Mouse (Mus musculus) left cerebral cortex, postnatal 4 days (tissue): ENCODE results near the gene C8g. TPM values are rescaled to one million over a fixed set of nuclear protein-coding genes. Genes with fewer than 3 reads are reported as not detected.

Experiments used
- DNase-seq: peaks from one replicate; pipeline ENCODE4 v3.0.0-alpha.2; 2022
- intact Hi-C: fragments of 180-260 bp; cut with DNase I; formaldehyde crosslinking; loops from one replicate; pipeline ENCODE4 v1.15.1; 2025
- total RNA-seq, 2 experiments: library from RNA; stranded (reverse); gene quantifications; 2 replicates each; pipeline ENCODE4 v1.2.3; 2021

The C8g gene
- total RNA-seq, 2 experiments from 2014 or later = 0.98 to 1.3 TPM

DNA sequence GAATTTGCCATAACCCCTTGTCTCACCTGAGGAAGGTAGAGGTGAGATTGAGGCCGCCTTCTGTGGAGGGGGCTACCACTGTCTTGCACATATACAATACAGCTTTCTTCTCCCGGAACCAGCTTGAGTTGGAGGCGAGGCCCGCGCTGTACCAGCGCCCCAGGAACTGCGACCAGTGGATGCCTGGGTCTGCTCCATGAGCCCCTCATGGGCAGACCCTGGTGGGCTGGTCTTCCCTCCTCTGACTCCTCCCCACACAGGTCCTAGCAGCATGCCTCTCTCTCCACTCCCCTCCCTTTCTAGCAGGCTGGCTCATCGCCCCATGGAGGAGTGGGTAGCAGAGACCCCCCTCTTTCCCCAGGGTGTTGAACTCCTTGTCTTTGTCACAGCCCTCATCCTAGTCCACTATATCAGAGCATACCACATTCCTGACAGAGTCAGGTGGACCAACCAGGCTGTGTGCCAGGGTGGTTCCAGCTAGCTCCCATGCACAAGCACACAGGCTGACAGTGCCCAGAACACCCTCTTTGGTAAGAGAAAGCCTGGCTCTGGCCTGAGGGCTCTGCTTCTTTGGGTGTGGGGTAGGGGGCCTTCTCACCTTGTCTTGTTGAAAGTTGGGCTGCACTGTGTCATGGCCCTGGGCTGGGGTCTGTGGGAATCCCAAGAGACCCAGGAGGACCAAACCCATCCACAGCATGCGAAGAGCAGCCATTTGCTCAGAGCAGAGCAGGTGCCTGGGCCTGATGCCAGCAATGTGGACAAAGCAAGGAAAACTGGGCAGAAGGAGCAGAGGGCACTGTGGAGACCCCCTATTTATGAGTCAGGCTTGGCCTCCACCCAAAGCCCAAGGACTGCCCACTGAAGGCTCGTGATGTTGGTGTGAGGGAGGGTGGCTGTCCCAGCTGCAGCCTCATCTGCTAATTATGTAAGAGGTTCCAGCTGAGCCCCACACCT lies 32.3 kb downstream of the C8g start:
- intact Hi-C loops = no loop called here
- DNase-seq = peak; percentile 89

DNA sequence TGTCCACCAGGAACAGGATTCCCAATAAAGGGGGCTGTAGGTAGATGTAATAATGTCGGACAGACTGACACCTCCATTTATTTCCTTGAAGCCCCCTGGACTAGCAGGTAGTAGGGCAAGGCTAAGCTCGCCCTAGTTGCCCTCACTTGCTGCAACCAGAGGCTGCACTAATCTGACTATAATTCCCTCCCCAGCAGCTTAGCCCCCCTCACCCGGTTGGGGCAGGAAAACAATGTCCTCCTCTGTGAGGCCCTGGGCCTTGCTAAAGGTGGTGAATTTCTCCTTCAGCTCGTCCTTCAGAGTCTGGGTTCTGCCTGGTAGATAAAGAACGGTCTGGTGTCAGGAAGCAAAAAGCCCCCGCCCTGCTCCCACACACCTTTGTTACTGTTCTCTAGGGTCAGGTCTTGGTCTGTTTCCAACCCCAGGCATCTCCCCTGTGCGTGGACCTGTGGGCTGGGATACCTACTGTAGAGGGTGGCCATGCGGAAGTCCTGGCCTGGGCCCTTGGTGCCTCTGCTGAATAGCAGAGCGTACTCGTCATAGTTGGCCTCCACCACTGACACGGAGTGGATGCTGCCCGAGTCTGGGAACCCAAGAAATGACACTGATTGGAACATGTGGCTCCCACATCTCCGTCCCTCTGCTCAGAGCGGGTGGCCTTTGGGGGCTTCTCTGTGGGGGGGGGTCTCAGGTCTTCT lies 33.8 kb downstream of the C8g start:
- intact Hi-C loops = no loop called here
- DNase-seq = no peak

DNA sequence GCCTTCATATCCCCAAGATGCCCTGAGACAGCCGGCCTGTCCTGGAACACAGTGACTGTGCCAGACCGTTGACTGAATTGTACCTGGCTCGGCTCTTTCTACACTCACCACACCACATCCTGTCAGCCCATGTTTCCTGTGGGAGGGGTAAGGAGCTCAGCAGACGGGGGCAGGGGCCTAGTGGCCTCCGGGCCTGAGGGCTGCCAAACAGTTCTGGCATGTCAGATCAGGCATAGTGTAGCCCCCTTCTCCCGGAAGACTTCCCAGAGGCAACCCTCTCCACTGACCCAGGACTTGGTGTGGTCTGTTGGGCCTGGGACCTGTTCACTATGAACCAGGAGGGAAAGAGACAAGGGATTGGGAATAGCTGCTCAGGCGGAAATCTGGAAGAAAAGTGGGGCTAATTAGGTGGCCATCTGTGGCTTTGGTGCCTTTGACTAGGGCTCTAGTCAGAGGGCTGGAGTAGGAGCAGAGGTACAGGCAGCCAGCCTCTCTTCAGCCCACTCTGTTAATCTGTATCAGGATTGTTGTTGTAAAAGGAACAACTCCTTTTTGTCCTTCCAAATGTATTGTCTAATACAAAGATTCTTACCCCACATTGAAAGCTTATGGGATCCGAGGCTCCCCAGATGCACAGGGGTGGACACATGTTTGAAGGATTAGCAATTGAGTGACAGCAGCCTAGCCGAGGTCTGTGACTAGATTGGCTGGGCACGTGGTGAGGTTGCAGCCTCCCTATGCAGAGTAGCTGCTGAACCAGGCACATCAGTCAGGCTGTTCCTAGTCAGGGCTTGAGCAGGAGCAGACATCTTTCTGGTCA lies 35.5 kb downstream of the C8g start:
- intact Hi-C loops = no loop called here
- no peak for DNase-seq

DNA sequence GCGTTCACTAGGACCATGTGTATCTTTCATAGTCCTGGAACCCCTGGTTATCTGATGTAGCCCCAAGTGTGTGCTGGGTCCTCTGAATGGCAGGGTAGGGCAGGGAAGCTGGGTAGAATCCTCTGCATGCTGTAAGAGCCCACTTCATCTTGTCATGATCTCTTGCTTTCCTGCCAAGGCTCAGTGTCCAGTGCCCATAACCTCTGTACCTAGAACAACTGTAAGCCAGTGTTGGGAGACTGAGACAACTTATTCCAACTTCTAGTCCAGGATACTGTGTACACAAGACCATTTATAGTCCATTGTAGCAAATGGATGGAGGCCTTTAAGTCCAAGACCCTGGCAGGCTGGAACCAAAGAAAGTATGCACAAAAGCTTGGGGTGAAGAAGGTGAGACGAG lies 36.3 kb downstream of the C8g start:
- intact Hi-C loops = no loop called here
- DNase-seq = no peak

DNA sequence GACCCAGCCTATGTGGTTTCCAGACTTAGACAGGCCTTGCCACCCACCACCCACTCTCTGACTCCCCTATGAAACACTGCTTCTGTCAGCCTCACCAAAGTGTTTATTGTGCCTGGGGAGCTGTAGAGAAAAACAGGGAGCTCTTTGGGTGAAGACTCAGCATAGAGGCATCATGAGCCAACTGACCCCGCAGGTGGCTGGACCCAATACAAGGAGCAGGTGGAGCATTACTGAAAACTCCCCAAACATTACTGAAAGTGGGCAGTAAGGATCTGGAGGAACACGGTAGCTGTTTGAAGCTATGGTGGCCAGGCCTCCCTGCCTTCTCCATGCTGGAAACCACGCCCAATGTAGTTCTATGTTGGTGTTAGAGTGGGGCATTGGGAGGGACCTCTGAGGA lies 37.9 kb downstream of the C8g start:
- intact Hi-C loops = no loop called here
- DNase-seq = no peak

DNA sequence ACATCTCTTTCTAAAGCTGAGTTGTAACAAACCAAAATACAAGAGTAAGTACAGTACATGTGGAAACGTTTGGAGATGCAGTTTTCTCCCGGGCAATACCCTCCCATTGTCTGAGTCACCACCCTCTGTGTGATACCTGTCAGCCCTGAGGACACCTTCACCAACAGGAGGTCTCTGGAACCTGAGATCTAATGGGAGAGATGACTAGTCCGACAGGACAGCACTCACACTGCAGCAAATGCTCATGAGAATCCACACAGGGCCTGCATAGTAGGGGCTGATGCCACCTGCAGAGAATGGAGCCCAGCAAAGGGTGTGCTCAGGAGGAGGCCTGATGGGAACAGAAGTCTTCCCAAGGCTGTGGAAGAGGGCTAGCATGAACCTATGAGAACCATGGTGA lies 40.1 kb downstream of the C8g start:
- intact Hi-C loops = no loop called here
- DNase-seq = no peak

DNA sequence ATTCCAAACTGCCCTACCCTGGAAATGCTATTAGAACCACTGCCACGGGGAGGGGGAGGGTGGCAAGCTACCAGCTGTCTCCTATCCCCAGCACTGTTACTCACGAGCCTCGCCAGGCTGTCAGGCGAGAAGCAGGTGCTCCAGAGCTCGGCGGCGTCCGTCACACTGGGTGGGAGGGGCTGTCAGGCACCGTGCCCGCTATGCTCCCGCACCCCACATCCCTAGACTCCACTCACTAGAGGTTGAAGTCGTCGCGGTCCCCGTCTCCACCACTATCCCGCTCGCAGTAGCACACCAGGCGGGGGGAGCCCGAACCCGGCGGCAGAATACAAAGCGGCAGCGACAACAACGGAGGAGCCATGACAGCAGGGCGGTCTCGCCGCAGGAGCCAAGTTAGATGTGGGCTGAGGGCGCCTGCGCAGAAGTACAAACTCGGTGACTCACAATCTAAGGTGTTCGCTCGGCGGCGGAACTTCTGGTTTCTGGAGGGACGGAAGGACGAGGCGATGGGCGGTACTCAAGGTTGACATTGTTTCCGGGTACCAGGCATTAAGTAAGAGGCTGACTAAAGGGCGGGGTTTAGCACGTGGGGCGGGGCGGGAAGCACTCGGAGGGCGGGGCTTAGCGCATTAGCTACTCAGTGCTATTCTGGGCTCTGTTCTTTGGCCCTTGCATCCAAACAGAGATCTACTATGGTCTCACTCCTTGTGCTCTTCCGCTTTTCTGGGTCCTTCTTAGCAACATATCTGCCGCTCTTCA lies 40.8 kb downstream of the C8g start, which contains the start of gene Paxx:
TSS of gene Paxx (minus strand) at position 544 of the 759 bp plus-strand sequence.
- intact Hi-C loops = no loop called here

DNA sequence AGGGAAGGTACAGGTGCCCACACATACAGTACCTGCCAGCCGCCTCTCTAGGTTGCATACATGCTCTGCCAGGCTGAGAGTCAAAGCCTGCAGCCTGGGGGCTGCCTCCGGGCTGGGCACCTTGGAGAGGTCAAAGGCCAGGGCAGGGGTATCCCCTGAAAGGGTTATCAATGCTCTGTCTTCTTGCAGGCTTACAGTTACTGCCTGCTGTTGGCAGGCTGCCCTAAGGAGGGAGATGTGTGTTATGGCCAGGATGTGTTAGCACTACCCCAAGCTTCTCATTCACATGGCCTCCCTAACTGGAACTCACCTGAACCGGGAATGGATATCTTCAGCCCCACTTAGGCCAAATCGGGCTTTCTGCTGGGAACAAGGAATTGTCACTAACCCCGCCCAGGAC lies 41.4 kb downstream of the C8g start:
- intact Hi-C loops = no loop called here
- peak; percentile 56 for DNase-seq

More for the DNA sequence above, 40.8 kb downstream of the C8g start, which contains the start of gene Paxx:
- peak; percentile 92 for DNase-seq

DNA sequence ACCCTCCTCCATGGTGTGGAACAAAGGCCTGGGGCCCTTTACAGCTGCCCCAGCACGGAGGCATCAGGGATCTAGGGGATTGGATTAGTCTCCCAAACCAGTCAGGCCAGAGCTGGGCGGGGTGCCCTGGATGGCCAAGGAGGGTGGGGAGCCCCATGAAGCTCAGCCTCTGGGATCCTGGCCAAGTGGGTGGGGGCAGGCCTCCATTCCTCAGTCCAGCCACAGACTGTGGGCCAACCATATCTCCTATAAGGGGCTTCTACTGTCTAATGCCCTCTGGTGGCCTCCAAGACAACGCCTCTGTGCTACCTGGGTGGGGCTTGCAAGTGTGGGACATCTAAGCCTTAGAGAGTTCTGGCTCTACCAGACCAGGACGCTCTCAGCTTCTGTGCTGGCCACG lies 42.6 kb downstream of the C8g start:
- peak; percentile 51 for DNase-seq
- intact Hi-C loops = no loop called here

DNA sequence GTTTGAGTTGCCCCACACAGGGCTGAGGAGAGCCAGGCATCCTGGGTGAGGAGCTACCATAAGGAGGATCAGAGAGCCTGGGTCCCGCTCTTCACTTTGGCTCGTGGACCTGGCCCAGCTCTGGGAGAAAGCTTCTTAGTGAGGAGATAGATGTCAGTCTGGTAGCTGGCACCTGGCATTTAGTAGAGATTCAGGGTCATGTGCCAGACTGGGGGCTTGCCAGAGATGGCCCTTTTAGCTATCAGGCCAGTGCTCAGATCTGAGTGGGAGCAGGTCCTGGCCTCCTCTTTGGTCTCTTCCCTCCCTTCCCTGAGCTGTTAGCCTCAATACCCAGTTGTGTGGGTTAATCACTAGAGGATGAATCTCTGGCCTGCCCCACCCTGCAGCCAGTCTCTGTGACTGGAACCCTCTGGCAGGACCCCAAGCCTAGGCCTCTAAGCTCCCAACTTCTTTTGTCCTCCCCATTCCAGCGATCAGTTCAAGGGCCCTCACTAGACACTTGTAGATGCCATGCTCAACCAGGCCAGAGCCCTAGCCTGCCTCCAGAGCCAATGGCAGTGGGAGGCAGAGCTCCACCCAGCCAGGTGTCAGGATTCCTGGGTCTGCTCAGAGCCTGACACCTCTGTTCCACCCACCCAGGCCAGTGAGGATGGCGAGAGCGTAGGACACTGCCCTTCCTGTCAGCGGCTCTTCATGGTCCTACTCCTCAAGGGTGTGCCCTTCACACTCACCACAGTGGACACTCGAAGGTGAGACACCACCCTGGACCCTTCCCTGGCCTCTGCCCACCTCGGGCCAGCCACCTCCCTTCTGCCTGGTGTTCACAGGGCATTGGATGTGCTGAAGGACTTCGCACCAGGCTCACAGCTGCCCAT lies 44.3 kb downstream of the C8g start:
- intact Hi-C loops = no loop called here
- no peak for DNase-seq

DNA sequence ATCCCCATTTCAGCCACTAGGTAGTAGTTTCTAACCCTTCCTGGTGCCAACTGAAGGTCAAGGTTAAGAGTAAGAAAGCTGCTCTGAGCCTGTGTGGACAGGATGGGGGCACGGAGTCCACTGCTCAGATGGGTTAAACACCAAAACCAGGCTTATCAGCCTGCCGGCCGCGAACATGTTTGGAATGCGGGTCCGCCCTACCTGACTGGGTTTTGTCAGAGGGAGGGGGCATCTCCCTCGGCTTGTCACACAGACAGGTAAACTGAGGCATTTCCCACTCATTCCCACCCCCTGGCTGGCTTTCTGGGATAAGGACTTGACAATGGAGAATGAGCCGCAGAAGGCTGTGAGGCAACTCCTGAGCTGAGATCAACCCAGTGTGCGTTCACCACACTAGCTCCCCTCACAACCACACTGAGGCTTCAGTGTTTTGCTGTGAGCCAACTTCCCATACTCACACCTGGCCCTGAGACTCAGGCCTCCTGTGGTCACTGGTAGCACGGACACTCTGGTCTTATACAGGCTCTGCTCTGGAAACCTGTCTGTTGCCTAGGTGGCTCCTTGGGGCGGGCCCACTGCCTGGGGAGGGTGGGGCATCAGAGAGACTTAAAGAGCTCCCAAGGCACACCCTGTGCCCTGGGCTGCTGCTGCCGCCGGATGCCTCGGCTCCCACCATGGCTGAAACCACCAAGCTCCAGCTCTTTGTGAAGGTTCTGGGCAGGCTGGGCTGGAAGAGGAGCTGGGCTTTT lies 45.1 kb downstream of the C8g start, which contains the start of gene Clic3:
TSS of gene Clic3 (plus strand) at position 634 of the 749 bp plus-strand sequence.
- DNase-seq = no peak
- intact Hi-C loops = no loop called here

DNA sequence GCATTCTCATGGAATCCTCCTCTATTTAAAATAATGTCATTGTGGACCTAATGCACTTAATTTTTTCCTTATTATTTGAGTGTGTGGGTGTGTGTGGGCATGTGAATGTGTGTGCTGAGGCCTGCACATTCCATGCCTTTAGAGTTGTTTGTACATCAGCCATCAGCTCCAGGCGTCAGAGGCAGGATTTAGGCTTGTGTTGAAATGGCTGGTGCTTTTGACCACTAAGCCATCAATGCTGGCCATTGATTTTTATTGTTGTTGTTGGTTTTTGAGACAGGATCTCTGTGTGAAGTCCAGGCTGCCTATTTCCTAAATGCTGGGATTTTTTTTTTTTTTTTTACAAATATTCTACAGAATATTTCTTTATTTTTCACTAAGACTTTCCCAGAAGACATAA lies 48.6 kb downstream of the C8g start:
- intact Hi-C loops = no loop called here
- DNase-seq = no peak

DNA sequence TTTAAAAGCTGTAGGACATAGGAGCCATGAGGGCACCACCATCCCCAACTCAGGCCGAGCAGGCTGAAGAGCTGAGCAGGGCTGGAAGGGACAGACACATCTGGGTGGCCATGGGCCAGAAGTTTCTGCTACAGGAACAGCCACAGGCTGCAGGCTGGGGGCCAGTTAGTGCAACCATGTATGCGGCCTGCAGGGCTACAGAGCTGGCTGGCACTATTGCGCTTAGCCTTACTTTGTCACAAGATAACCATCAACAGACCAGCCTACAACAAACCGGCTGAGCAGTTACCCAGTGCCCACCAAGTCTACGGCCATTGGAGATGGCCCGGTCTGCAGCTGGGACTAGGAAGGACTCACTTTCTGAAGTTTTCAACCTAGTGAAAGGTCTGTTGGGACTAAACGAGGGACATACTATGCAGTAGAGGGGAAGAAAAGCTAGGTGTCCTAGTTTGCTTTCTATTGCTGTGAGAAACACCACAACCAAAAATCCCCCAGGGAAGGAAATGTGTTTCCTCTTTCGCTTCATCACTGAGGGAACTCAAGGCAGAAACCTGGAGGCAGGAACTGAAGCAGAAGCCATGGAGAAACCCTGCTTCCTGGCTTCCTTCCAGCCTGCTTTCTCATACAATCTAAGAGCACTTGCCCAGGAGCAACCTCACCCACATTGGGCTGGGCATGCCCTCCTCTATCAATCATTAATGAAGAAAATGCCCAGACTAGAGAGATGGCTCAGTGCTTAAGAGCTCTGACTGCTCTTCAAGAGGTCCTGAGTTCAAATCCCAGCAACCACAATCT lies 50.5 kb downstream of the C8g start:
- intact Hi-C loops = no loop called here
- DNase-seq = no peak

Other genes with a start within 250 kb of the C8g start
- 10 to 100 TPM; 26.4 to 26.8 TPM for gene Tmem203, start 246.3 kb downstream of the C8g start, total RNA-seq
- gene Tprn, start 239.1 kb downstream of the C8g start, total RNA-seq = 10 to 100 TPM; 15.4 to 16.2 TPM
- 10 to 100 TPM; 72.3 to 75.7 TPM for gene Ssna1, start 229.3 kb downstream of the C8g start, total RNA-seq
- 100 to 1,000 TPM; 108 to 121 TPM for gene Anapc2, start 229.2 kb downstream of the C8g start, total RNA-seq
- not detected for gene Tmem210, start 213.6 kb downstream of the C8g start, total RNA-seq
- not detected for gene Lrrc26, start 211.8 kb downstream of the C8g start, total RNA-seq
- 100 to 1,000 TPM; 163 to 186 TPM for gene Grin1, start 182.5 kb downstream of the C8g start, total RNA-seq
- gene Man1b1, start 169.4 kb downstream of the C8g start, total RNA-seq = 10 to 100 TPM; 51.0 to 61.3 TPM
- gene Dpp7, start 145.4 kb downstream of the C8g start, total RNA-seq = 10 to 100 TPM; 23.0 to 27.3 TPM
- 1 to 10 TPM; 6.5 to 7.3 TPM for gene Uap1l1, start 136.0 kb downstream of the C8g start, total RNA-seq
- gene Sapcd2, start 129.4 kb downstream of the C8g start, total RNA-seq = 10 to 100 TPM; 11.7 to 11.8 TPM
- 1 to 10 TPM; 6.8 to 7.2 TPM for gene Entpd2, start 105.8 kb downstream of the C8g start, total RNA-seq
- gene Npdc1, start 102.4 kb downstream of the C8g start, total RNA-seq = 100 to 1,000 TPM; 478 to 490 TPM
- gene Fut7, start 78.5 kb downstream of the C8g start, total RNA-seq = under 1 TPM in 1 of 2 experiments, not detected in 1; 0.16 TPM
- gene Abca2, start 73.0 kb downstream of the C8g start, total RNA-seq = 10 to 100 TPM; 78.4 to 99.2 TPM
- under 1 TPM in 1 of 2 experiments, not detected in 1; 0.52 TPM for gene Clic3, start 44.9 kb downstream of the C8g start, total RNA-seq
- 10 to 100 TPM; 83.1 to 92.4 TPM for gene Paxx, start 40.6 kb downstream of the C8g start, total RNA-seq
- 100 to 1,000 TPM; 665 to 881 TPM for gene Ptgds, start 31.7 kb downstream of the C8g start, total RNA-seq
- not detected for gene Lcn12, start 7.8 kb downstream of the C8g start, total RNA-seq
- 100 to 1,000 TPM; 117 TPM for gene Fbxw5, start 969 bp downstream of the C8g start, total RNA-seq
- gene Traf2, start 45.2 kb upstream of the C8g start, total RNA-seq = 1 to 10 TPM; 7.5 to 8.6 TPM
- gene Edf1, start 56.1 kb upstream of the C8g start, total RNA-seq = 100 to 1,000 TPM; 154 to 155 TPM
- gene Mamdc4, start 73.1 kb upstream of the C8g start, total RNA-seq = 1 to 10 TPM; 1.8 to 2.9 TPM
- 10 to 100 TPM; 77.1 to 79.5 TPM for gene Phpt1, start 73.5 kb upstream of the C8g start, total RNA-seq
- 10 to 100 TPM; 49.0 to 59.4 TPM for gene Ajm1, start 80.0 kb upstream of the C8g start, total RNA-seq
- 10 to 100 TPM; 85.9 to 87.1 TPM for gene Rabl6, start 106.8 kb upstream of the C8g start, total RNA-seq
- gene Ccdc183, start 116.0 kb upstream of the C8g start, total RNA-seq = not detected
- 10 to 100 TPM; 21.7 to 27.1 TPM for gene Tmem141, start 120.3 kb upstream of the C8g start, total RNA-seq
- 1 to 10 TPM; 1.0 to 1.6 TPM for gene Fcna, start 126.3 kb upstream of the C8g start, total RNA-seq
- gene Lcn8, start 151.4 kb upstream of the C8g start, total RNA-seq = not detected
- gene Lcn5, start 156.2 kb upstream of the C8g start, total RNA-seq = not detected
- not detected for gene Lcn6, start 175.1 kb upstream of the C8g start, total RNA-seq
- gene Lcn10, start 181.0 kb upstream of the C8g start, total RNA-seq = not detected
- gene Obp2a, start 198.3 kb upstream of the C8g start, total RNA-seq = not detected
- 10 to 100 TPM; 75.2 to 76.6 TPM for gene Bmyc, start 205.0 kb upstream of the C8g start, total RNA-seq
- not detected for gene Obp2b, start 235.3 kb upstream of the C8g start, total RNA-seq